Mouse (Mus musculus): Measurements from ENCODE around the gene Tmem143.

GRCm38 (mm10) chr7:45876895-45877294, 19.8 kb upstream of the Tmem143 start:
- TF ChIP-seq CTCF (IDR thresholded peaks at IDR 0.05; ENCODE audit: control insufficient read depth, insufficient read depth, low read length): no peak
- TF ChIP-seq POLR2A (IDR thresholded peaks at IDR 0.05; ENCODE audit: borderline replicate concordance, control insufficient read depth, low read depth, low read length): no peak

All from bone marrow, adult 2 months (tissue).